Mouse (Mus musculus) bone marrow, adult 2 months (tissue): ENCODE results near the gene Srrm4.

ENCODE experiments used
- CTCF ChIP-seq: fragments of 200-500 bp; IDR thresholded peaks from 2 replicates; pipeline ENCODE4 v1.5.1; 2011; ENCODE audit warnings: low read length, control low read depth; ENCODE audit not compliant: control insufficient read depth, insufficient read depth
- POLR2A ChIP-seq: fragments of 200-500 bp; IDR thresholded peaks from 2 replicates; pipeline ENCODE4 v1.6.1; 2011; ENCODE audit warnings: low read depth, mild to moderate bottlenecking, control low read depth, low read length, borderline replicate concordance; ENCODE audit not compliant: control insufficient read depth

DNA sequence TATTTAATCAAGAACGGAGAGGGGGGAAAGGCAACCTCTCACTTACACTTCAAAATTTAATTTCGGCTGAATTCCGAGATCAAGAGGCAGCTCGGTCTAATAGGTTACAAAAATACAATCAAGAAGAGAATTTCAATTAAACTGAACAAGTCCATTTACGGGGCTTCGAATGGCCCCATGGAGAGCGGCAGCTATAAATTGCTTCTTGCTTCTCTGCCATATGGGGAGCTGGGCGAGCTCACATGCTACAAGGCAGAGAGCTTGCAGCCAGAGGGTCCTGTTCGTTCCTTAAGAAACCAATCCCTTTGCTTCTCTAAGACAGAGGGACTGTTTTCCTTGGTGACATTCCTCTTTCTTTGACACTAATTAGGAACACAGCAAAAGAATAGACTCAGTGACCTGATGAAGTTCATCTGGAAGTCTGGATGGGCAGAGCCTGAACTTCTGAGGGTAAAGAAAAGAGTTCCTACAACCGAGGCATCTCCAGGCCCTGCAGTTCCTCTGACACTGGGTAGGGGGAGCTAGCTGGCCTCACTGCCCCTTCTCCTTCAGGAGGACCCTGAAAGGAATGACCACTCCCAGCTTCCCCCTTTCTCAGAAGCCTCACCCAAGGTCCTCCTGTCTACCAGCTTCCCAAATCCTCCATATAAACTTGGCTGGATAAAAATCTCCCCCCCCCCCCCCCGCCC is 130.1 kb downstream of the Srrm4 start:
- TF ChIP-seq POLR2A (no peak), CTCF (peak; percentile 41)
